Mouse (Mus musculus): ENCODE measurements around the gene Olfr1222.

- TF ChIP-seq CTCF (IDR thresholded peaks at IDR 0.05) (no peak), EP300 (IDR thresholded peaks at IDR 0.05) (no peak)
Measured at GRCm38 (mm10) chr2:89174569-89174968, 41.7 kb upstream of the Olfr1222 start, which contains the start of gene Olfr1225.
